Mouse (Mus musculus) lung, embryonic 14.5 days (tissue): ENCODE results near the gene Dnal1. TPM values are rescaled to one million over a fixed set of nuclear protein-coding genes. Genes with fewer than 3 reads are reported as not detected.

ENCODE experiments used
- ATAC-seq: fragments of 200-750 bp; cut with Nextera tagmentation; 2 replicates; pipeline ENCODE4 v1.8.0; 2017; ENCODE audit warnings: mild to moderate bottlenecking, moderate TSS enrichment, moderate library complexity; ENCODE audit not compliant: insufficient read depth
- DNase-seq: peaks from one replicate; pipeline ENCODE4 v3.0.0-alpha.2; 2015
- H3K27ac ChIP-seq: fragments of 300-500 bp; sonication (generic); 2 replicates; pipeline ENCODE4 v1.5.1; 2014; ENCODE audit warnings: low read depth, mild to moderate bottlenecking, moderate library complexity
- H3K27me3 ChIP-seq: fragments of 300-500 bp; sonication (generic); 2 replicates; pipeline ENCODE4 v1.6.1; 2014; ENCODE audit warnings: low read length, control low read depth; ENCODE audit not compliant: insufficient read depth
- H3K36me3 ChIP-seq: fragments of 300-500 bp; sonication (generic); 2 replicates; pipeline ENCODE4 v1.6.1; 2014; ENCODE audit warnings: control low read depth; ENCODE audit not compliant: insufficient read depth
- H3K4me1 ChIP-seq: fragments of 300-500 bp; sonication (generic); 2 replicates; pipeline ENCODE4 v1.6.1; 2014; ENCODE audit warnings: antibody characterized with exemption, control low read depth; ENCODE audit not compliant: insufficient read depth
- H3K4me2 ChIP-seq: fragments of 300-500 bp; sonication (generic); 2 replicates; pipeline ENCODE4 v1.6.1; 2014; ENCODE audit warnings: mild to moderate bottlenecking
- H3K4me3 ChIP-seq: fragments of 300-500 bp; sonication (generic); 2 replicates; pipeline ENCODE4 v1.5.1; 2014; ENCODE audit warnings: low read depth, low read length
- H3K9ac ChIP-seq: fragments of 300-500 bp; sonication (generic); 2 replicates; pipeline ENCODE4 v1.6.1; 2014
- H3K9me3 ChIP-seq: fragments of 300-500 bp; sonication (generic); 2 replicates; pipeline ENCODE4 v1.6.1; 2016; ENCODE audit warnings: low read depth, low read length, control low read depth
- CTCF ChIP-seq: IDR thresholded peaks from 2 replicates; pipeline ENCODE4 v1.5.1; 2016; ENCODE audit warnings: antibody characterized with exemption, low read depth
- WGBS: fragments of 180-500 bp; shearing (Covaris S2); extraction: QIAGEN DNeasy Blood & Tissue Kit; methylation state at CpG from one replicate; pipeline ENCODE4 v1.1.7; 2014; 5-methylcytosine and 5-hydroxymethylcytosine counted together
- polyA plus RNA-seq: library from polyadenylated mRNA; unstranded; fragments of >200 nt; fragmentation: Nextera tagmentation; extraction: Ambion mirVana; gene quantifications from 2 replicates; pipeline ENCODE4 v1.2.1, GENCODE M21; 2014

Gene Dnal1
- polyA plus RNA-seq, 1 experiment from 2014 or later, result 5.2 TPM

DNA sequence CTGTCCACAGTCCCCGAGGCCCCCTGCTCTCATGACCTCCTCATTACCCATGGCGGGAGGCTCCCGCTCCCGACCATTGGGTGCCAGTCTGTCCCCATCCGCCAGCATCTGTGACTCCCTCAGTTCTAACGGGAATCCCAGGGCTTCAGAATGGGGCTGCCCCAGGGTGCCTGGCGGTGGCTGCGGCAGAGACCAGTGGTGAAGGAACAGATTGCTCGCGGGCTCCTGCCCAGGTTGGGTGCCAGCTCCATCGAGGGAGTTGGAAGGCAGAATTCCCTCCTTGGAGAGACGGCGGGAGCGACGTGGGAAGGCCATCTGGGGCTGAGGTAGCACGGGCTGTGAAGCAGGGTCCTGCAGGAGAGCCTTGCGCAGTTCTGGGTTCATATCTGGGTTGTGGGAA lies 58.7 kb downstream of the Dnal1 start:
- DNase-seq, result no peak
- Histone ChIP-seq H3K27me3 (no peaks in the 10 kb centered on the region), H3K27ac (no peak overlapping the region), H3K4me1 (peaks cover 32% of the 10 kb centered on the region), H3K4me2 (no peak overlapping the region), H3K9me3 (no peaks in the 10 kb centered on the region), H3K36me3 (peaks cover 48% of the 10 kb centered on the region), H3K4me3 (no peak overlapping the region), H3K9ac (no peak overlapping the region)
- 91% methylated on average over 17 of the region's 17 CpGs for WGBS
- ATAC-seq, result no peak
- TF ChIP-seq CTCF, result no peak

DNA sequence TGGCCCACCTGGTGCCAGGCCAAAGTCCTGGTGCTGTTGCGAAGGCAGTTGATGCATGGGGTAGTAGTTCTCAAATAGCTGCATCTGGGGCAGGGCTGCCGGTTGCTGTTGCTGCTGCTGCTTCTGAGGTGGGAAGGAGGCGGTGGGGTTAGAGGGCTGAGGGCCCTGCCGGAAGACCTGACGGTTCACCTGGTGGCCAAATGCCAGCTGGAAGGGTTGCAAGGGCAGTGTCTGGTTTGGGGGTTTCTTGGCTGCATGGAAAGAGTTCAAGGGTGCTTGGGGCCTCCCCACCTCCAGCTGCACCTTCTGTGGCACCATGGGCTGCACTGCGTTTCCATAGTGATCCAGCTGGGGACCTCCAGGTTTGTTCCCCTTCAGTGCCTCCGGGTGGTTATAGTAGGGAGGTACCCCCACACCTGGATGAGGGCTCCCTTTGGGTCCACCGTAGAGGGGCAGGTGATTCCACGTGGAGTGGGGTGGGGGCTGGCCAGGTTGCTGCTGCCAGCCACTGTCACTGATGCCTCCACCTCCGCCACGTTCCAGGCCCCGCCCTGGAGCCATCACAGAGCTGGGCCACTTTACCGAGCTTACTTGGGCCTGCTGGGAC lies 59.2 kb downstream of the Dnal1 start:
- 87% methylated on average over 13 of the region's 13 CpGs for WGBS

DNA sequence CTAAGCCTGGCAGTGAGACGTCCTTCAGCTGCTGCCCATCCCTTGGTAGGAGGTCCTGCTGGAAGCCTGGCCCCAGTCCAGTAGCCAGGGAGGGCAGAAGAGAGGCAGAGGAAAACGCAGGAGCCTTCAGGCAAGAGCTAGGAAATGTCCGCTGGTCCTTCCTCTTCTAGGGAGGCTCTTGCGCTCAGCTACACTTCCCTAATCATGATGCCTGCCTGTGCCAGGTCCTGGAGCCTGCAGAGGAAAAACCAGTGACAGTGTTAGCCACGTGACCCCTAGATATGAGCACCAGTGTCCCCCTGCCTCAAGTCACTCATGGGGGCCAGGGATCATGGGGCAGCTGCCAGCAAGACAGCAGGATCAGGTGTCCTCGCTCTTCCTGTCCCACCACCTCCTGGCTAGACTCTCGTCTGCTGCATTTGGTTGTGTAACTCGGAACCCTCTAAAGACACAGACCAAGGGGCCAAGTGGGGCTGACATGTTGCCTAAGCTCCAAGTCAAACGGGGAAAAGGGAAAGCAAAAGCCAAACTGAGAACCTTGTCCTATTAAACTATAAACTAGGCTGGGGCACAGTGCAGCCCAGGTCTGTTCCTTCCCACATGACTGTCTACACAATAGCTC lies 60.1 kb downstream of the Dnal1 start:
- DNase-seq (peak; percentile 23), ATAC-seq (no peak)
- no peaks in the 10 kb centered on the region for H3K9me3 ChIP-seq
- 64% methylated on average over 9 of the region's 9 CpGs for WGBS
- peaks cover 44% of the 10 kb centered on the region for H3K4me1 ChIP-seq
- peak overlapping the region; percentile 66 for H3K4me2 ChIP-seq
- H3K27me3 ChIP-seq, result no peaks in the 10 kb centered on the region
- H3K36me3 ChIP-seq, result peaks cover 43% of the 10 kb centered on the region
- no peak overlapping the region for H3K4me3 ChIP-seq
- TF ChIP-seq CTCF, result no peak
- peak overlapping the region; percentile 2; the same call in 1 of the 2 replicates for H3K9ac ChIP-seq
- H3K27ac ChIP-seq, result peak overlapping the region; percentile 85

More for the DNA sequence above, 59.2 kb downstream of the Dnal1 start:
- no peak for ATAC-seq
- H3K9ac ChIP-seq, result no peak overlapping the region
- peak overlapping the region; percentile 85; the same call in 1 of the 2 replicates for H3K27ac ChIP-seq
- DNase-seq, result no peak
- no peaks in the 10 kb centered on the region for H3K9me3 ChIP-seq
- H3K4me1 ChIP-seq, result peaks cover 36% of the 10 kb centered on the region
- H3K27me3 ChIP-seq, result no peaks in the 10 kb centered on the region
- H3K4me3 ChIP-seq, result no peak overlapping the region
- no peak for TF ChIP-seq CTCF
- no peak overlapping the region for H3K4me2 ChIP-seq
- H3K36me3 ChIP-seq, result peaks cover 46% of the 10 kb centered on the region

DNA sequence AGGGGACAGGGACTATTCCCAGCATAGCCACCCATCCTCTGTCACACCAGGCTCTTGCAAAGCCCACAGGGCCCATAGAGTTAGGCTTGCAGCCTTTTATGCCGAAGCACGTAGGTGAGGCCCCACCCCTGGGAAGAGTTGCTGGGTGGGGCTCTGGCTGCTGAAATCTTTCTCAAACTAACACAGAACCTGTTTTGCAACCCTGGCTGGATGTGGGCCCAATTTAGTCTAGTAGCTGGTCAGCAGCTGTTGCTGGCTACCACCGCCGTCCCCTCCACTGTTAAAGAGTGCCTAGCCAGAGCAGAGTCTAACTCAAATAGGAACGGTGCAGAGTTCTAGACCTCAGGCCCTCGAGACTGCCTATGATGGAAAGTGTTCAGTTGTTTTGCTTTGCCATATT lies 60.7 kb downstream of the Dnal1 start:
- Histone ChIP-seq H3K9ac (peak overlapping the region; percentile 55; the same call in 1 of the 2 replicates), H3K36me3 (peaks cover 41% of the 10 kb centered on the region), H3K27me3 (no peaks in the 10 kb centered on the region), H3K4me3 (no peak overlapping the region), H3K9me3 (no peaks in the 10 kb centered on the region), H3K27ac (peak overlapping the region; percentile 85), H3K4me1 (peaks cover 45% of the 10 kb centered on the region), H3K4me2 (peak overlapping the region; percentile 66)
- WGBS, result 59% methylated on average over 6 of the region's 6 CpGs
- DNase-seq, result peak; percentile 84
- peak; percentile 28; the same call in 1 of the 2 replicates for ATAC-seq
- TF ChIP-seq CTCF, result no peak

GRCm38 (mm10) chr12:84175659-84176061 lies 61.5 kb downstream of the Dnal1 start:
- TF ChIP-seq CTCF, result no peak
- DNase-seq (peak; percentile 87), ATAC-seq (peak; percentile 77)
- Histone ChIP-seq H3K9ac (peak overlapping the region; percentile 55), H3K36me3 (peaks cover 36% of the 10 kb centered on the region), H3K27ac (peak overlapping the region; percentile 85), H3K27me3 (no peaks in the 10 kb centered on the region), H3K9me3 (no peaks in the 10 kb centered on the region), H3K4me2 (peak overlapping the region; percentile 66), H3K4me1 (peaks cover 52% of the 10 kb centered on the region), H3K4me3 (peak overlapping the region; percentile 34)
- 1% methylated on average over 20 of the region's 20 CpGs for WGBS

- H3K4me3 ChIP-seq, result peak overlapping the region; percentile 34
- no peaks in the 10 kb centered on the region for H3K27me3 ChIP-seq
- peaks cover 57% of the 10 kb centered on the region for H3K4me1 ChIP-seq
- no peak for TF ChIP-seq CTCF
- 9% methylated on average over 13 of the region's 13 CpGs for WGBS
- ATAC-seq, result peak; percentile 16
- H3K9ac ChIP-seq, result peak overlapping the region; percentile 55
- peaks cover 30% of the 10 kb centered on the region for H3K36me3 ChIP-seq
- H3K27ac ChIP-seq, result peak overlapping the region; percentile 85
- no peaks in the 10 kb centered on the region for H3K9me3 ChIP-seq
- DNase-seq, result peak; percentile 57
- H3K4me2 ChIP-seq, result peak overlapping the region; percentile 66
Observed at GRCm38 (mm10) chr12:84176126-84176769, 62.1 kb downstream of the Dnal1 start.
